Mouse (Mus musculus) embryonic facial prominence, embryonic 11.5 days (tissue): Measurements from ENCODE around the gene Pdap1. TPM values are rescaled to one million over a fixed set of nuclear protein-coding genes. Genes with fewer than 3 reads are reported as not detected.
A peak's percentile ranks its signal among the peaks of the same experiment; 100 is the strongest.
"Not testable (repeated sequence)": the region's sequence is repeated elsewhere in the genome, so short reads cannot be mapped to it uniquely, and the experiment has no call there.

Experiments used
- ATAC-seq: fragments of 200-750 bp; cut with Nextera tagmentation; replicated peaks from 2 replicates; pipeline ENCODE4 v1.8.0; 2017; ENCODE audit warnings: low read depth; ENCODE audit not compliant: insufficient number of reproducible peaks, low FRiP score, low TSS enrichment
- DNase-seq: peaks from one replicate; pipeline ENCODE4 v3.0.0-alpha.2; 2015; ENCODE audit warnings: low spot score
- H3K27ac ChIP-seq: fragments of 300-500 bp; sonication (generic); replicated peaks from 2 replicates; pipeline ENCODE4 v1.5.1; 2014; ENCODE audit warnings: mild to moderate bottlenecking, low read depth, low read length, control low read depth
- H3K27me3 ChIP-seq: fragments of 300-500 bp; sonication (generic); 2 replicates; pipeline ENCODE4 v1.6.1; 2014; ENCODE audit warnings: mild to moderate bottlenecking, low read length, moderate library complexity, mixed read lengths; ENCODE audit not compliant: control insufficient read depth, insufficient read depth
- H3K36me3 ChIP-seq: fragments of 300-500 bp; sonication (generic); replicated peaks from 2 replicates; pipeline ENCODE4 v1.6.1; 2014; ENCODE audit warnings: low read depth, mild to moderate bottlenecking, low read length, moderate library complexity, mixed read lengths; ENCODE audit not compliant: control insufficient read depth, insufficient read depth
- H3K4me1 ChIP-seq: fragments of 300-500 bp; sonication (generic); 2 replicates; pipeline ENCODE4 v1.6.1; 2014; ENCODE audit warnings: low read length, mixed read lengths; ENCODE audit not compliant: control insufficient read depth, insufficient read depth
- H3K4me2 ChIP-seq: fragments of 300-500 bp; sonication (generic); 2 replicates; pipeline ENCODE4 v1.6.1; 2014; ENCODE audit warnings: low read depth, mild to moderate bottlenecking, control low read depth, low read length, moderate library complexity
- H3K4me3 ChIP-seq: fragments of 300-500 bp; sonication (generic); 2 replicates; pipeline ENCODE4 v1.5.1; 2014; ENCODE audit warnings: low read depth, low read length, control low read depth
- H3K9ac ChIP-seq: fragments of 300-500 bp; sonication (generic); replicated peaks from 2 replicates; pipeline ENCODE4 v1.6.1; 2014; ENCODE audit warnings: mild to moderate bottlenecking, control low read depth, low read length
- H3K9me3 ChIP-seq: fragments of 300-500 bp; sonication (generic); replicated peaks from 2 replicates; pipeline ENCODE4 v1.6.1; 2016; ENCODE audit warnings: mild to moderate bottlenecking, low read length, inconsistent platforms, mixed read lengths; ENCODE audit not compliant: control insufficient read depth
- WGBS: fragments of 180-500 bp; shearing (Covaris S2); extraction: QIAGEN DNeasy Blood & Tissue Kit; methylation state at CpG from one replicate; pipeline ENCODE4 v1.1.7; 2014; 5-methylcytosine and 5-hydroxymethylcytosine counted together
- polyA plus RNA-seq: library from polyadenylated mRNA; unstranded; fragments of >200 nt; fragmentation: Nextera tagmentation; extraction: Ambion mirVana; gene quantifications from 2 replicates; pipeline ENCODE4 v1.2.1, GENCODE M21; 2014

Gene Pdap1
- polyA plus RNA-seq, 1 experiment from 2014 or later, result 121 TPM

DNA sequence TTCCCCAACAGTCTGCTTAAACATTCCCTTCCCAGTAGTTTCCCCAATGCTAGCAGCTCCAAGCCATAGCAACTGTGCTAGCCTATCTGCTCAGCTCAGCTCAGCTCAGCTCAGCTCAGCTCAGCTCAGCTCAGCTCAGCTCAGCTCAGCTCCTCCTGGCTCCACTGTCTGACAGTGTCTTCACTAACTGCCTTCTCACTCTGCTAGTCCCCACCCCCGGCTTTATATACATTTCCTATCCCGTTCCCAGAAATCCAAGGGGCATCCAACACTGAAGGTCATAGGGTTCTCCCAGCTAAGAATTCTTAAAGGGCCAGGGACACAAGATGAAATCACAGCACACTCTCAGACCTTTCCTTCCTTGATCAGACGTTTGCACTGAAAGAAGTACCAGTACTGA is 24.7 kb upstream of the Pdap1 start:
- Histone ChIP-seq H3K4me3 (no peak overlapping the region), H3K9ac (no peak overlapping the region), H3K4me1 (no peaks in the 10 kb centered on the region), H3K27me3 (no peaks in the 10 kb centered on the region), H3K4me2 (no peak overlapping the region), H3K36me3 (no peaks in the 10 kb centered on the region; the same call in 1 of the 2 replicates), H3K27ac (no peak overlapping the region), H3K9me3 (no peaks in the 10 kb centered on the region)
- WGBS, result 77% methylated on average over 3 of the region's 3 CpGs
- no peak for ATAC-seq
- DNase-seq, result no peak

GRCm38 (mm10) chr5:145161361-145161760 is 21.3 kb upstream of the Pdap1 start:
- no peak overlapping the region for H3K27ac ChIP-seq
- no peak overlapping the region for H3K4me3 ChIP-seq
- WGBS, result 94% methylated on average over 14 of the region's 14 CpGs
- no peaks in the 10 kb centered on the region for H3K27me3 ChIP-seq
- H3K4me1 ChIP-seq, result no peaks in the 10 kb centered on the region
- peaks cover 4% of the 10 kb centered on the region; the same call in 1 of the 2 replicates for H3K36me3 ChIP-seq
- no peak overlapping the region for H3K4me2 ChIP-seq
- no peak overlapping the region for H3K9ac ChIP-seq
- H3K9me3 ChIP-seq, result no peaks in the 10 kb centered on the region
- DNase-seq (no peak), ATAC-seq (no peak)

DNA sequence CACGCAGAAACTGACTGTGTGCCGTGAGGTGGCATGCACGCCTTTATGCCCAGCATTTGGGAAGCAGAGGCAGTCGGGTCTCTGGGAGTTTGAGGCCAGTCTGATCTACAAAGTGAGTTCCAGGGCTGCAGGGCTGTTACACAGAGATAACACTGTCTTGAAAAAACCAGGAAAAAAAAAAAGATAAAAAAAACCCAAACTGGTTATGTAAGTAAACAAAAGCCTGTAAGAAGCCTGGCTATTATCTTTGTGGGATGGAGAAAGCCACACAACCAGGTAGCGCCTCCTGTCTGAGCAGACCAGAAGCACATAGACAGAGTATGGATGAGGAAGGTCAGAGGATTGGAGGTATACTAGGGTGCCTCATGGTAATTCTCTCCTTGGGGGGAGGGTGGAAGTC is 12.7 kb upstream of the Pdap1 start:
- H3K36me3 ChIP-seq, result peaks cover 10% of the 10 kb centered on the region

DNA sequence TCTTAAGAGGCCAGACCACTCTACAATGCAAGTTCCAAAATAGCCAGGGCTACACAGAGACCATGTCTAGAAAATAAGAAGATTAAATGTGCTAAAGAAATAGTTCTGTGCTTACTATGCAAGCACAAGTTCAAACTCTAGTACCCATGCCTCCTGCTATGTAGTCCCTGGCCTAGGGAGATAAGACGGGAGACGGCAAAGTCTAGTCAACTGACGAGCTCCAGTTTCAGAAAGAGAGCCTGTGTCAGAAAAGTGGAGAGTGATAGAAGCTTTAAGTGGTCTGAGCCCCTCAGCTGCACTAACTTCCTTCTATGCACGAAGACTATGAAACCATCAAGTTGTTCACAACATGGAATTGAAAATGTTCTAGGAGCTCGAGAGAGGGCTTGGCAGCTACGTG is 9.3 kb upstream of the Pdap1 start:
- Histone ChIP-seq H3K36me3 (peaks cover 10% of the 10 kb centered on the region), H3K27ac (no peak overlapping the region), H3K4me1 (no peaks in the 10 kb centered on the region), H3K9ac (no peak overlapping the region), H3K4me3 (no peak overlapping the region), H3K4me2 (no peak overlapping the region), H3K27me3 (no peaks in the 10 kb centered on the region), H3K9me3 (no peaks in the 10 kb centered on the region)
- no peak for ATAC-seq
- 88% methylated on average over 6 of the region's 6 CpGs for WGBS
- DNase-seq, result no peak

More for the DNA sequence above, 12.7 kb upstream of the Pdap1 start:
- Histone ChIP-seq H3K4me1 (no peaks in the 10 kb centered on the region), H3K9ac (no peak overlapping the region), H3K27ac (no peak overlapping the region), H3K4me2 (no peak overlapping the region), H3K9me3 (no peaks in the 10 kb centered on the region), H3K27me3 (no peaks in the 10 kb centered on the region), H3K4me3 (no peak overlapping the region)
- DNase-seq (no peak), ATAC-seq (no peak)
- 93% methylated on average over 5 of the region's 5 CpGs for WGBS

DNA sequence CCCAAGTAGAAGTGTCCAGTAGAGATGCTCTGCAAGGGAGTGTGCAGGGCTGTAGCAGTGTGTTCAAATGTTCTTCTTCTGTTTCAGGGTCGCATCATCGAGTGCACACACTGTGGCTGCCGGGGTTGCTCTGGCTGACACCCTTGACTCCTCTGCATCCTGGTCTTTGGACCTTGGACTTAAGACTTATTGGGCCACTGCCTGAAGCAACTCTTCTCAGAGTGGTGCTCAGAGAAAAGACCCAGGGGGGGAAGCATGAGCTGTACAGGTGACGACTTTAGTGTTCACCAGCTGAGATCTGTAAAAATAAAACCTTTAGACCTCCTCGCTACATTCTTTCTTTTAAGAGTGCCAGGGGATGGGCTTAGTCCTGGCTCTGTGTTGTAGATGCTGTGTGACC is 7.7 kb upstream of the Pdap1 start:
- H3K36me3 ChIP-seq, result peaks cover 10% of the 10 kb centered on the region
- H3K4me2 ChIP-seq, result no peak overlapping the region
- H3K27ac ChIP-seq, result no peak overlapping the region
- no peaks in the 10 kb centered on the region for H3K9me3 ChIP-seq
- no peaks in the 10 kb centered on the region for H3K27me3 ChIP-seq
- H3K4me3 ChIP-seq, result no peak overlapping the region
- H3K9ac ChIP-seq, result no peak overlapping the region
- H3K4me1 ChIP-seq, result no peaks in the 10 kb centered on the region
- no peak for DNase-seq
- ATAC-seq, result no peak
- WGBS, result 93% methylated on average over 5 of the region's 5 CpGs

DNA sequence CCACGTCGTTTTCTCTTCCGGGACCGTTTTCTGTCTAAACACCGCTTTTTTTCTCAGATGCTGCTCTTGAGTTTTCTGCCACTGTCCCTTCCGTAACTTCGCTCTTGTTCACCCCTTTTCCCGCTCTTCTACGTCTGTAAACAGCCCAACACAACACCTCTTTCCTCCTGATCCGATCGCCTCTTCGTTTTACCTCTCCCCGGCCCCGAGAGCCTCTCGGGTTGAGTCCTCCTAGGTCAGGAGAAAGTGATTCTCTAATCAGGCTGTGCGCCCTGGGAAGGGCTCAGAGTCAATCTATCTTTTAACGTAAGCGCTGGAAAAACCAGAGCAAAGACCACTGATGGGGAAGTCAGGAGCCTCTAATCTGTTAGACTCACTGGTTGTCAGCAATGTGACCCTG is 573 bp upstream of the Pdap1 start:
- WGBS, result 1% methylated on average over 18 of the region's 18 CpGs
- Histone ChIP-seq H3K9me3 (no peaks in the 10 kb centered on the region), H3K36me3 (peaks cover 6% of the 10 kb centered on the region), H3K4me3 (peak overlapping the region; percentile 95), H3K4me1 (no peaks in the 10 kb centered on the region), H3K4me2 (peak overlapping the region; percentile 53), H3K27me3 (no peaks in the 10 kb centered on the region), H3K9ac (peak overlapping the region; percentile 95), H3K27ac (peak overlapping the region; percentile 76)
- ATAC-seq, result no peak
- DNase-seq, result no peak

DNA sequence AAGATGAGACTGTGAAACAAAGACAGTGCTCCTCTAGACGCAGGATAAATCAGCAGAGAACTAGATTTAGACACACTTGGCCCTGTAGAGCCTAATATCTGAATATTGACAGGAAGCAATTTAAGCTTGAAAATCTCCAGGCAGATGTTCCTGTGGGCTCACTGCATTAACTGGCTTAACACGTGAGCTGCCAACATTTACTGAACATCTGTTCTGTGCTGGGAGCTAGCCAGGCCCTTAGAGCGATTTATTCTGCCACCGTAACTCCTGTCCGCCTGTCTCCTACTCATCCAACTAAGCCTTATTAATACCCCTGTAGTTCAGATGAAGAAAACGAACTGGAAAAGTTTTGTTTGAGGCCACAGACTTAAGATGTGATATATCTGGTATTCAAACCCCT is 1.2 kb downstream of the Pdap1 start:
- 18% methylated on average over 6 of the region's 6 CpGs for WGBS
- Histone ChIP-seq H3K9me3 (no peaks in the 10 kb centered on the region), H3K4me1 (no peaks in the 10 kb centered on the region), H3K36me3 (peaks cover 18% of the 10 kb centered on the region), H3K4me2 (peak overlapping the region; percentile 56), H3K27me3 (no peaks in the 10 kb centered on the region), H3K4me3 (peak overlapping the region; percentile 95), H3K27ac (no peak overlapping the region; the same call in 1 of the 2 replicates), H3K9ac (peak overlapping the region; percentile 95)
- ATAC-seq, result no peak
- no peak for DNase-seq

DNA sequence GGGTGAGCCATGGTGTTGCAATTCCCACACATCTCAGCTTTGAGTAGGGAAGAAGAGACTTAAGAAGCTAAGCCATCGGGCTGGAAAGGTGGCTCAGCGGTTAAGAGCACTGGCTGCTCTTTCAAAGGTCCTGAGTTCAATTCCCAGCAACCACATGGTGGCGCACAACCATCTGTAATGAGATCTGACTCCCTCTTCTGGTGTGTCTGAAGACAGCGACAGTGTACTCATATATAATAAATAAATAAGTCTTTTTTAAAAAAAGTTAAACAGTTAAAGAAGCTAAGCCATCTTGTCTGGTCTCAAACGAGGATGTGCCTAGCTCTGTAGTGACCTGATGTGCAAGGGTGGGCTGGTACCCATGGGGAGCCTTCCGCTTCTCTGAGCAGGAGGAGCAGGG is 6.8 kb downstream of the Pdap1 start:
- not testable (repeated sequence) for H3K9me3 ChIP-seq, H3K27me3 ChIP-seq, H3K4me2 ChIP-seq, H3K4me1 ChIP-seq, ATAC-seq, H3K9ac ChIP-seq, DNase-seq, H3K4me3 ChIP-seq, H3K27ac ChIP-seq
- peaks cover 47% of the 10 kb centered on the region for H3K36me3 ChIP-seq
- 85% methylated on average over 6 of the region's 6 CpGs for WGBS
